ENCODE assay signal across 24 mouse cellular contexts in the genomic region with DNA sequence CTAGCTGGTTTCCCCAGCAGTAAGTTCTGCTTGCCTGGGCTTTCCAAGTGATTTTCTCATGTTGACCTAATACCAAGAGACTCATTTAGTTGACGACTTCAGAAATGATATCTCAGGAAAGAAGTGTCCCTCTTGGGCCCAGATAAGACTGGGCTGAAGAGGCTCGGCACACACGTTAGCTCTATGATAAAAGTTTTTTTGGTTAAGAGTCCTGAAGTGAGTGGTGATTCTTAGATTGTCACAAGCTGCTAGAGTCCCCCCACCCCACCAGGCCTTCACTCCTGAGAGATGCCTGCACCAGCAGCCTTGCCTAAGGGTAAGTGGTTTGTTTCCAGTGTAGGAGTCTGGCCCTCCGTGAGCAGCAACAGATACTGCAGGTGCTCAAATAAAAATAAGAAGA.
A peak's percentile ranks its signal among the peaks of the same experiment; 100 is the strongest.
DNase-seq lines count a peak whose midpoint lies in the region; ATAC-seq and TF ChIP-seq lines count a peak whose summit lies in the region.
"Had no signal": no experiment of that assay in that cellular context is flagged by ENCODE, and none has a peak within 500 bp of the region (broad histone marks: within the 10 kb centered on the region; RNA-seq: fewer than 3 reads in every experiment).

No protein-coding gene starts in this region.

- TF ChIP-seq EP300 in liver, embryonic 14.5 days (IDR thresholded peaks at IDR 0.05; ENCODE audit: low read depth), result no peak

- H3K4me2 ChIP-seq in liver, embryonic 11.5 days, result no peak overlapping the region
- no peak overlapping the region for H3K4me2 ChIP-seq in liver, embryonic 14.5 days (ENCODE audit: low read depth)
- H3K4me2 ChIP-seq: embryonic facial prominence, embryonic 12.5 days; embryonic facial prominence, embryonic 15.5 days; hindbrain, embryonic 12.5 days had no signal

- no peak overlapping the region for H3K9ac ChIP-seq in liver, embryonic 11.5 days (ENCODE audit: low read depth, low read length)
- H3K9ac ChIP-seq in liver, embryonic 14.5 days (replicated peaks), result no peak overlapping the region
- H3K9ac ChIP-seq: embryonic facial prominence, embryonic 12.5 days; embryonic facial prominence, embryonic 15.5 days; forebrain, postnatal 0 days; hindbrain, embryonic 12.5 days had no signal

- no peak for DNase-seq in liver, embryonic 11.5 days (ENCODE audit: low spot score)
- DNase-seq in liver, result no peak
- no peak for DNase-seq in liver, embryonic 14.5 days (ENCODE audit: low read depth in 3 of 3, low spot score in 3 of 3)
- no peak for DNase-seq in frontal cortex, postnatal 14 days (ENCODE audit: low spot score in 2 of 2)
- no peak for DNase-seq in layer of hippocampus, adult 2 months (ENCODE audit: low spot score in 2 of 2)
- no peak for DNase-seq in thymus, postnatal 14 days
- DNase-seq: adrenal gland, adult 2 months; adrenal gland, postnatal 14 days; cerebellum, adult 11 months; cerebellum, adult 2 months; cerebellum, adult 9-11 months; cerebellum, postnatal 25 days; forebrain, postnatal 0 days; gastrocnemius, postnatal 10 days; gastrocnemius, postnatal 36 days; heart, adult 2 months had no signal

- 30% methylated on average over 4 of the region's 4 CpGs for WGBS in liver, embryonic 11.5 days
- 11% methylated on average over 4 of the region's 4 CpGs for WGBS in liver, embryonic 14.5 days (ENCODE audit: insufficient replicate concordance)

- peak; percentile 79 for ATAC-seq in liver, embryonic 11.5 days (replicated peaks; ENCODE audit: low FRiP score)
- ATAC-seq in liver, embryonic 14.5 days (ENCODE audit: insufficient read depth), result peak; percentile 55; the same call in 1 of the 2 replicates
- peak; percentile 57 for ATAC-seq in megakaryocyte progenitor cell, adult 5-6 weeks (replicated peaks; ENCODE audit: poor library complexity)
- ATAC-seq: CD4-positive, CD25-positive, alpha-beta regulatory T cell, adult 4 months; forebrain, embryonic 14.5 days; forebrain, postnatal 0 days; hindbrain, embryonic 16.5 days had no signal

- H3K9me3 ChIP-seq in liver, embryonic 11.5 days (ENCODE audit: control insufficient read depth, low read length), result no peaks in the 10 kb centered on the region
- H3K9me3 ChIP-seq in liver, embryonic 14.5 days (ENCODE audit: control insufficient read depth, low read length), result no peaks in the 10 kb centered on the region
- H3K9me3 ChIP-seq: embryonic facial prominence, embryonic 12.5 days; embryonic facial prominence, embryonic 15.5 days; heart, embryonic 10.5 days; hindbrain, embryonic 12.5 days had no signal

- no peak for TF ChIP-seq CTCF in liver, embryonic 14.5 days (IDR thresholded peaks at IDR 0.05; ENCODE audit: low read depth)
- no peak for TF ChIP-seq CTCF in layer of hippocampus, adult 2 months (conservative IDR thresholded peaks at IDR 0.05)

- H3K4me3 ChIP-seq in liver, embryonic 11.5 days (ENCODE audit: low read depth, low read length), result no peak overlapping the region
- no peak overlapping the region for H3K4me3 ChIP-seq in liver, embryonic 14.5 days (ENCODE audit: insufficient read depth in 1 of 2, low read depth in 2 of 2, low read length in 2 of 2)
- H3K4me3 ChIP-seq in layer of hippocampus, adult 2 months, result no peak overlapping the region
- H3K4me3 ChIP-seq: embryonic facial prominence, embryonic 12.5 days; embryonic facial prominence, embryonic 15.5 days; heart, adult 2 months; heart, embryonic 10.5 days; hindbrain, embryonic 12.5 days had no signal

- no peaks in the 10 kb centered on the region for H3K27me3 ChIP-seq in liver, embryonic 11.5 days (replicated peaks; ENCODE audit: control insufficient read depth, insufficient read depth, low read length)
- H3K27me3 ChIP-seq in liver, embryonic 14.5 days (ENCODE audit: control insufficient read depth, insufficient read depth, low read length), result no peaks in the 10 kb centered on the region
- H3K27me3 ChIP-seq: embryonic facial prominence, embryonic 12.5 days; embryonic facial prominence, embryonic 15.5 days; hindbrain, embryonic 12.5 days had no signal

- no peak overlapping the region for H3K27ac ChIP-seq in liver, embryonic 11.5 days (ENCODE audit: low read depth, low read length)
- no peak overlapping the region for H3K27ac ChIP-seq in liver, embryonic 14.5 days
- no peak overlapping the region for H3K27ac ChIP-seq in layer of hippocampus, adult 2 months
- H3K27ac ChIP-seq: embryonic facial prominence, embryonic 12.5 days; embryonic facial prominence, embryonic 15.5 days; heart, adult 2 months; heart, embryonic 10.5 days; hindbrain, embryonic 12.5 days had no signal

- H3K4me1 ChIP-seq in liver, embryonic 11.5 days (replicated peaks; ENCODE audit: control insufficient read depth, insufficient read depth, low read length), result peaks cover 9% of the 10 kb centered on the region
- peaks cover 0 to 7% of the 10 kb centered on the region in 2 experiments; a peak in 1 of 4 replicates for H3K4me1 ChIP-seq in liver, embryonic 14.5 days (replicated peaks; ENCODE audit: control insufficient read depth in 2 of 2, insufficient read depth in 2 of 2, low read length in 1 of 2)

- no peaks in the 10 kb centered on the region for H3K36me3 ChIP-seq in liver, embryonic 11.5 days (ENCODE audit: control insufficient read depth, insufficient read depth, low read length)
- H3K36me3 ChIP-seq in liver, embryonic 14.5 days (replicated peaks; ENCODE audit: control insufficient read depth, insufficient read depth, low read depth), result no peaks in the 10 kb centered on the region
- H3K36me3 ChIP-seq: embryonic facial prominence, embryonic 12.5 days; embryonic facial prominence, embryonic 15.5 days; heart, embryonic 10.5 days; hindbrain, embryonic 12.5 days had no signal
